ENCODE assay signal across 15 mouse cellular contexts in genomic region chr17:14510486-14510885, GRCm38 (mm10).
DNase-seq lines count a peak whose midpoint lies in the region; ATAC-seq lines count a peak whose summit lies in the region.
"Had no signal": no experiment of that assay in that cellular context is flagged by ENCODE, and none has a peak within 500 bp of the region (broad histone marks: within the 10 kb centered on the region; RNA-seq: fewer than 3 reads in every experiment).

No protein-coding gene starts in this region.

- H3K36me3 ChIP-seq in kidney, embryonic 16.5 days (ENCODE audit: insufficient read depth, low read length), result no peaks in the 10 kb centered on the region
- no peaks in the 10 kb centered on the region for H3K36me3 ChIP-seq in limb, embryonic 10.5 days
- H3K36me3 ChIP-seq: forebrain, embryonic 12.5 days had no signal

- H3K9me3 ChIP-seq in kidney, embryonic 16.5 days (ENCODE audit: low read length), result no peaks in the 10 kb centered on the region
- no peaks in the 10 kb centered on the region for H3K9me3 ChIP-seq in limb, embryonic 10.5 days (replicated peaks)
- H3K9me3 ChIP-seq: forebrain, embryonic 12.5 days had no signal

- H3K4me3 ChIP-seq in kidney, embryonic 16.5 days (ENCODE audit: low read length), result no peak overlapping the region
- H3K4me3 ChIP-seq in limb, embryonic 10.5 days, result no peak overlapping the region
- H3K4me3 ChIP-seq: forebrain, embryonic 12.5 days; myocyte had no signal

- no peaks in the 10 kb centered on the region for H3K4me1 ChIP-seq in kidney, embryonic 16.5 days (ENCODE audit: insufficient read depth, low read length)
- H3K4me1 ChIP-seq in limb, embryonic 10.5 days, result peaks cover 16% of the 10 kb centered on the region
- H3K4me1 ChIP-seq: forebrain, embryonic 12.5 days had no signal

- H3K9ac ChIP-seq in kidney, embryonic 16.5 days (replicated peaks; ENCODE audit: low read length), result no peak overlapping the region
- H3K9ac ChIP-seq: forebrain, embryonic 12.5 days had no signal

- H3K4me2 ChIP-seq in kidney, embryonic 16.5 days (replicated peaks; ENCODE audit: low read depth, low read length), result no peak overlapping the region
- H3K4me2 ChIP-seq: forebrain, embryonic 12.5 days; midbrain, embryonic 11.5 days had no signal

- no peak overlapping the region for H3K27ac ChIP-seq in kidney, embryonic 16.5 days (ENCODE audit: low read length)
- H3K27ac ChIP-seq in limb, embryonic 10.5 days, result peak overlapping the region; percentile 26; the same call in 1 of the 2 replicates
- H3K27ac ChIP-seq: forebrain, embryonic 12.5 days had no signal

- no peak for DNase-seq in kidney, adult 9 months
- peak; percentile 35 for DNase-seq in A20 (ENCODE audit: low read depth, low spot score)
- peak; percentile 22 for DNase-seq in ZHBTc4 (ENCODE audit: low read depth, low spot score)
- peak; percentile 64 for DNase-seq in limb, embryonic 10.5 days (ENCODE audit: low spot score)
- no peak for DNase-seq in MN1 (ENCODE audit: low spot score)
- DNase-seq in thymus, postnatal 14 days, result no peak
- DNase-seq: cerebellum, adult 2 months; heart, adult 18-20 months had no signal

- WGBS in kidney, embryonic 16.5 days, result 37% methylated on average over 6 of the region's 6 CpGs
- 73% methylated on average over 6 of the region's 6 CpGs for WGBS in limb, embryonic 10.5 days

- ATAC-seq in kidney, embryonic 16.5 days (ENCODE audit: low FRiP score, low TSS enrichment), result peak; percentile 73
- ATAC-seq: inflammation-experienced regulatory T-cells, adult 6 months; lung, postnatal 0 days; Patski had no signal

- H3K27me3 ChIP-seq in kidney, embryonic 16.5 days (ENCODE audit: insufficient read depth, low read length), result peaks cover 14% of the 10 kb centered on the region
- no peaks in the 10 kb centered on the region for H3K27me3 ChIP-seq in limb, embryonic 10.5 days (ENCODE audit: low read depth, poor library complexity, severe bottlenecking)
- H3K27me3 ChIP-seq: forebrain, embryonic 12.5 days had no signal

Comparison
In these comparisons a context has a peak if more than half of its experiments do, and no peak if none do; other contexts are left out.
1. DNase-seq: peak in A20 (single experiment), ZHBTc4 (single experiment) and limb, embryonic 10.5 days (single experiment); none in kidney, adult 9 months (single experiment), MN1 (single experiment) and thymus, postnatal 14 days (single experiment).